Mouse (Mus musculus) effector memory CD4-positive, alpha-beta T cell, adult 7 months (primary cell): ENCODE measurements around the gene Fbxo47. TPM values are rescaled to one million over a fixed set of nuclear protein-coding genes. Genes with fewer than 3 reads are reported as not detected.

Experiments used
- polyA plus RNA-seq: library from polyadenylated mRNA; unstranded; fragments of 100-300 nt; shearing (Covaris generic); gene quantifications from one replicate; pipeline ENCODE4 v1.2.1, GENCODE M21; 2017

The Fbxo47 gene
- 0.59 TPM for polyA plus RNA-seq

GRCm38 (mm10) chr11:97883918-97884600 lies at the start of gene Fbxo47:
TSS of gene Fbxo47 (minus strand) at chr11:97884154.

GRCm38 (mm10) chr11:97840539-97840954 lies 43.4 kb downstream of the Fbxo47 start, which contains the start of gene B230217C12Rik:
TSS of gene B230217C12Rik (plus strand) at chr11:97840780.

Other genes with a start within 250 kb of the Fbxo47 start
- 4.9 TPM for gene Mllt6, start 220.7 kb downstream of the Fbxo47 start, polyA plus RNA-seq
- gene Cisd3, start 198.3 kb downstream of the Fbxo47 start, polyA plus RNA-seq: 53.1 TPM
- 3.0 TPM for gene Pcgf2, start 183.7 kb downstream of the Fbxo47 start, polyA plus RNA-seq
- 303 TPM for gene Psmb3, start 180.8 kb downstream of the Fbxo47 start, polyA plus RNA-seq
- gene Pip4k2b, start 139.4 kb downstream of the Fbxo47 start, polyA plus RNA-seq: 1.9 TPM
- gene Cwc25, start 117.6 kb downstream of the Fbxo47 start, polyA plus RNA-seq: 66.2 TPM
- not detected for gene 1700001P01Rik, start 108.2 kb downstream of the Fbxo47 start, polyA plus RNA-seq
- gene Rpl23, start 101.7 kb downstream of the Fbxo47 start, polyA plus RNA-seq: 463 TPM
- 124 TPM for gene Lasp1, start 85.2 kb downstream of the Fbxo47 start, polyA plus RNA-seq
- 1.3 TPM for gene B230217C12Rik, start 43.4 kb downstream of the Fbxo47 start, polyA plus RNA-seq
- 2.2 TPM for gene Plxdc1, start 102.3 kb upstream of the Fbxo47 start, polyA plus RNA-seq
- gene Arl5c, start 112.0 kb upstream of the Fbxo47 start, polyA plus RNA-seq: 116 TPM
- 14.7 TPM for gene Cacnb1, start 138.9 kb upstream of the Fbxo47 start, polyA plus RNA-seq
- gene Rpl19, start 142.6 kb upstream of the Fbxo47 start, polyA plus RNA-seq: 1,592 TPM
- gene Stac2, start 169.3 kb upstream of the Fbxo47 start, polyA plus RNA-seq: 0.16 TPM